Mouse (Mus musculus) kidney, adult 2 months (tissue): Measurements from ENCODE around the gene Mfsd11.

Experiments used
- CTCF ChIP-seq: fragments of 200-500 bp; conservative IDR thresholded peaks from 2 replicates; pipeline ENCODE4 v1.5.1; 2011; ENCODE audit warnings: low read depth, mild to moderate bottlenecking, control low read depth, low read length, moderate library complexity, mixed read lengths; ENCODE audit not compliant: insufficient read depth, insufficient read length
- POLR2A ChIP-seq: fragments of 200-500 bp; IDR thresholded peaks from one replicate; pipeline ENCODE4 v1.6.1; 2011; ENCODE audit warnings: low read depth, low read length, control low read depth

GRCm38 (mm10) chr11:116851576-116852290 is 507 bp upstream of the Mfsd11 start:
- TF ChIP-seq CTCF, result no peak
- TF ChIP-seq POLR2A, result peak; percentile 10
